Mouse (Mus musculus) hindbrain, embryonic 15.5 days (tissue): ENCODE measurements around the gene Sugp2. TPM values are rescaled to one million over a fixed set of nuclear protein-coding genes. Genes with fewer than 3 reads are reported as not detected.
A peak's percentile ranks its signal among the peaks of the same experiment; 100 is the strongest.

Source experiments
- ATAC-seq: fragments of 200-750 bp; cut with Nextera tagmentation; 2 replicates; pipeline ENCODE4 v1.8.0; 2017; ENCODE audit warnings: low read depth, moderate number of reproducible peaks, moderate TSS enrichment; ENCODE audit not compliant: low FRiP score
- H3K27ac ChIP-seq: fragments of 300-500 bp; sonication (generic); replicated peaks from 2 replicates; pipeline ENCODE4 v1.5.1; 2015; ENCODE audit warnings: mild to moderate bottlenecking, inconsistent platforms
- H3K27me3 ChIP-seq: fragments of 300-500 bp; sonication (generic); 2 replicates; pipeline ENCODE4 v1.6.1; 2015; ENCODE audit warnings: control low read depth, inconsistent platforms
- H3K36me3 ChIP-seq: fragments of 300-500 bp; sonication (generic); 2 replicates; pipeline ENCODE4 v1.6.1; 2015; ENCODE audit warnings: control low read depth, inconsistent platforms
- H3K4me1 ChIP-seq: fragments of 300-500 bp; sonication (generic); replicated peaks from 2 replicates; pipeline ENCODE4 v1.6.1; 2015; ENCODE audit warnings: control low read depth, inconsistent platforms
- H3K4me2 ChIP-seq: fragments of 300-500 bp; sonication (generic); 2 replicates; pipeline ENCODE4 v1.6.1; 2015; ENCODE audit warnings: moderate library complexity, mild to moderate bottlenecking, inconsistent platforms
- H3K4me3 ChIP-seq: fragments of 300-500 bp; sonication (generic); 2 replicates; pipeline ENCODE4 v1.5.1; 2015; ENCODE audit warnings: mild to moderate bottlenecking, inconsistent platforms
- H3K9ac ChIP-seq: fragments of 300-500 bp; sonication (generic); 2 replicates; pipeline ENCODE4 v1.6.1; 2015; ENCODE audit warnings: inconsistent platforms
- H3K9me3 ChIP-seq: fragments of 300-500 bp; sonication (generic); 2 replicates; pipeline ENCODE4 v1.6.1; 2016; ENCODE audit warnings: control low read depth, inconsistent platforms
- WGBS: fragments of 180-500 bp; shearing (Covaris S2); methylation state at CpG from one replicate; pipeline ENCODE4 v1.1.7; 2015; 5-methylcytosine and 5-hydroxymethylcytosine counted together
- polyA plus RNA-seq: library from polyadenylated mRNA; unstranded; fragments of >200 nt; fragmentation: Nextera tagmentation; extraction: Ambion mirVana; gene quantifications from 2 replicates; pipeline ENCODE4 v1.2.1, GENCODE M21; 2015

Sugp2 gene
- polyA plus RNA-seq, 1 experiment from 2014 or later: 89.2 TPM

GRCm38 (mm10) chr8:70222041-70222440 is 12.0 kb upstream of the Sugp2 start:
- Histone ChIP-seq H3K4me1 (0 out of 2 replicates have a peak, but pooled peaks cover 5% of the 10 kb centered on the region), H3K36me3 (peaks cover 50% of the 10 kb centered on the region), H3K27me3 (no peaks in the 10 kb centered on the region), H3K4me3 (no peak overlapping the region), H3K27ac (no peak overlapping the region), H3K9me3 (no peaks in the 10 kb centered on the region), H3K4me2 (no peak overlapping the region), H3K9ac (no peak overlapping the region)
- WGBS: 95% methylated on average over 12 of the region's 12 CpGs
- no peak for ATAC-seq

DNA sequence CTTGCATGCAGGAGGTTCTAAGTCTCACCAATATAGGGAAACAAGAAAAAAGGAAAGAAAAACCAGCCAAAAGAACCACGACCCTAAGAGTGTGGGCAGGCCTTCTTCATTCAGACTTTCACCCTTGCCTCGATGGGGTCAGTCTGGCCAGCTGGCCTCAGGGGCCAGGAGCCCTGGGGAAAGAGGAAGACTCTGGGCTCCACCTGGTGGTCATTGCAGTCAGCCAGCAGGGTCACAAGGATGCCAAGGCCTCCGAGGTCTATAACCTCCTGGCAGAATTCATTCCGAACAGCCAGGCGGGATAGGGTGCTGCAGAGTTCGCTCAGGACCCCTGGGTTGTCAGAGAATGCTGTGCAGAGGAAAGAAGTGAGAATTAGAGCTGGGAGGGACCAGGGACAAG is 10.7 kb upstream of the Sugp2 start:
- Histone ChIP-seq H3K9me3 (no peaks in the 10 kb centered on the region), H3K4me2 (no peak overlapping the region), H3K9ac (no peak overlapping the region), H3K4me3 (no peak overlapping the region), H3K4me1 (0 out of 2 replicates have a peak, but pooled peaks cover 5% of the 10 kb centered on the region), H3K27ac (no peak overlapping the region), H3K36me3 (peaks cover 58% of the 10 kb centered on the region), H3K27me3 (no peaks in the 10 kb centered on the region)
- 51% methylated on average over 6 of the region's 6 CpGs for WGBS
- no peak for ATAC-seq

GRCm38 (mm10) chr8:70227997-70228396 is 6.0 kb upstream of the Sugp2 start:
- H3K4me3 ChIP-seq: no peak overlapping the region
- no peak overlapping the region for H3K4me2 ChIP-seq
- WGBS: 13% methylated on average over 4 of the region's 4 CpGs
- H3K36me3 ChIP-seq: peaks cover 65% of the 10 kb centered on the region
- peaks cover 12% of the 10 kb centered on the region for H3K4me1 ChIP-seq
- H3K27me3 ChIP-seq: no peaks in the 10 kb centered on the region
- H3K27ac ChIP-seq: no peak overlapping the region
- no peak for ATAC-seq
- H3K9me3 ChIP-seq: no peaks in the 10 kb centered on the region
- no peak overlapping the region for H3K9ac ChIP-seq

GRCm38 (mm10) chr8:70230837-70231236 is 3.2 kb upstream of the Sugp2 start:
- 91% methylated on average over 9 of the region's 9 CpGs for WGBS
- Histone ChIP-seq H3K4me1 (peaks cover 26% of the 10 kb centered on the region), H3K4me3 (no peak overlapping the region), H3K4me2 (no peak overlapping the region), H3K36me3 (peaks cover 37% of the 10 kb centered on the region), H3K27ac (no peak overlapping the region), H3K27me3 (no peaks in the 10 kb centered on the region), H3K9me3 (no peaks in the 10 kb centered on the region), H3K9ac (no peak overlapping the region)
- ATAC-seq: no peak

DNA sequence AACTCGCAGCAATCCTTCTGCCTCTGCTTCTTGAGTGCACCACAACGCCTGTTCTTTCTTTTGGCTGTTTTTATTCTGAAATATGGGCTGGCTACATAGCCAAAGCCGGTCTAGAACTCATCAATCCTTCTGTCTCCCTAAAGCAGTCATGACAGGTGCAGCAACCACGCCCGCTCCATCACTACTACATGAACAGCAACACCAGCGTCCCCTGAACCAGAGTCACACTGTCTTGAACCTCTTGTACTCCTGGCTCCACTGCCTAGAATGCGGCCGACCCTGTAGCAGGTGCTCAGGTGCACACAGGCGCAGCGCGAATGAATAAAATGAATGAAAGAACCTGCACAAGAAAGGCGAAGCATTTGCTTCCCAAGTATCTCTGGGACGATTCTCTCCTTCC is 420 bp upstream of the Sugp2 start:
- peaks cover 37% of the 10 kb centered on the region for H3K4me1 ChIP-seq
- peaks cover 43% of the 10 kb centered on the region for H3K36me3 ChIP-seq
- H3K27ac ChIP-seq: peak overlapping the region; percentile 97
- peak overlapping the region; percentile 63 for H3K4me2 ChIP-seq
- peak overlapping the region; percentile 80 for H3K9ac ChIP-seq
- WGBS: 4% methylated on average over 13 of the region's 13 CpGs
- no peaks in the 10 kb centered on the region for H3K27me3 ChIP-seq
- peak overlapping the region; percentile 87 for H3K4me3 ChIP-seq
- ATAC-seq: peak; percentile 32
- no peaks in the 10 kb centered on the region for H3K9me3 ChIP-seq

- under 1% methylated on average over 15 of the region's 15 CpGs for WGBS
- Histone ChIP-seq H3K27me3 (no peaks in the 10 kb centered on the region), H3K4me1 (peaks cover 37% of the 10 kb centered on the region), H3K9me3 (no peaks in the 10 kb centered on the region), H3K36me3 (peaks cover 39% of the 10 kb centered on the region), H3K4me3 (peak overlapping the region; percentile 87), H3K4me2 (peak overlapping the region; percentile 63), H3K27ac (peak overlapping the region; percentile 97), H3K9ac (peak overlapping the region; percentile 80)
- no peak for ATAC-seq
Observed at GRCm38 (mm10) chr8:70234781-70235128, 729 bp downstream of the Sugp2 start.

GRCm38 (mm10) chr8:70237842-70238241 is 3.8 kb downstream of the Sugp2 start:
- H3K27ac ChIP-seq: no peak overlapping the region
- H3K27me3 ChIP-seq: no peaks in the 10 kb centered on the region
- no peak overlapping the region for H3K9ac ChIP-seq
- H3K9me3 ChIP-seq: no peaks in the 10 kb centered on the region
- 94% methylated on average over 2 of the region's 2 CpGs for WGBS
- H3K4me2 ChIP-seq: no peak overlapping the region
- no peak overlapping the region for H3K4me3 ChIP-seq
- H3K36me3 ChIP-seq: peaks cover 50% of the 10 kb centered on the region
- H3K4me1 ChIP-seq: peaks cover 27% of the 10 kb centered on the region
- ATAC-seq: no peak

DNA sequence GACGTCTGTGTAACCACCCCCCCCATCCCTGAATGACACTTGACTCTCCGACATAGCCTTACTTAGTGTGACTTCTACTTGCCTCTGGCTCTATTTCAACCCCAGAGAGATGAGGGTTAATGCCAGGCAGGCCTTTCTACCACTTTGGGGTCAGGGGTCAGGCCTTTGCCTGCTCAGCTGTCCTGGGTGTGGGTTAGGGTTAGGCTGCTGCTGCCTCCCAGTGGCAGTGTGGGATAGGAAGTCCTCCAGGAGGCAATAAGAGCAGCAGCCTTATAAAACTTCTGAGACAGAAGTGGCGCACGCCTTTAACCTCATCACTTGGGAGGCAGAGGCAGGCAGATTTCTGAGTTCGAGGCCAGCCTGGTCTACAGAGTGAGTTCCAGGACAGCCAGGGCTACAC is 6.6 kb downstream of the Sugp2 start:
- 87% methylated on average over 5 of the region's 5 CpGs for whole genome bisulfite sequencing
- no peak overlapping the region for H3K27ac ChIP-seq

DNA sequence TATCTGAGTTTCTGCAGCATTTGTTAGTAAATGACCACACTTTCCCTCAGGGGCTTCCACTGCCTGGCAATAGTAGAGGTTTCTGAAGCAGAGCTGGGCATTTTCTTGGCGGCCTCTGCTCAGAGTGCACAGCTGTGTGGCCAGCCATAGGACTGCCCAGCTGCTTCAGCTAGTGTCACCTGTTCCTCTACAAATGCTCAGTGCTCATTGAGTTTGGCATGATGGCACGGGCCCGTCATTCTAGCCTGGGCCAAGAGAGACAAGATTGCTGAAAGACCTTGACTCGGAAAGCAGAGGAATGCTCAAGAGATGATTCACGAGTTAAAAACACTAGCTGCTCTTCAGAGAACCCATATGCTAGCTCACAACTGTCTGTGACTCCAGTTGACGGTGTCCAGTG is 12.6 kb downstream of the Sugp2 start:
- WGBS: 91% methylated on average over 6 of the region's 6 CpGs
- no peak overlapping the region for H3K4me3 ChIP-seq
- H3K36me3 ChIP-seq: peaks cover 79% of the 10 kb centered on the region

More for the DNA sequence above, 6.6 kb downstream of the Sugp2 start:
- H3K27me3 ChIP-seq: no peaks in the 10 kb centered on the region
- H3K36me3 ChIP-seq: peaks cover 72% of the 10 kb centered on the region
- no peak for ATAC-seq
- no peaks in the 10 kb centered on the region for H3K9me3 ChIP-seq
- H3K4me3 ChIP-seq: no peak overlapping the region
- no peak overlapping the region for H3K4me2 ChIP-seq
- peaks cover 22% of the 10 kb centered on the region for H3K4me1 ChIP-seq
- no peak overlapping the region for H3K9ac ChIP-seq

DNA sequence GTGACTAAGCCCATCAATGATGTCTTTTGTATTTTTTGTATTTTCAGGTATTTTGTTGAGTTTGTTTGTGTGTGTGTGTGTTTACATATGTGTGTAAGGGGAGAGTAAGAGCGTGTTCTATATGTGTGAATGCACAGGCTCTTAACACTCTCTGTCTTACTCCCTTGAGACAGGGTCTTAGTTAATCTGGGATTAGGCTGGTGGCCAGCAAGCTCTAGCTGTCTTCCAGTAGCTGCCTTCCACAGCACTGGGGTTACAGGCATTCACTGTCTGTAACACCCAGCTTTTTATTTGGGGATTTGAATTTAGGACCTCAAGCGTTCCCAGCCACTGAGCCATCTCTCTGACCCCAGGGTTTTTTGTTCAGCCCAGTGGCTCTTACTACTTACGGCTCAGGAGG is 13.8 kb downstream of the Sugp2 start:
- peaks cover 81% of the 10 kb centered on the region for H3K36me3 ChIP-seq
- no peaks in the 10 kb centered on the region for H3K9me3 ChIP-seq
- no peaks in the 10 kb centered on the region for H3K27me3 ChIP-seq
- H3K27ac ChIP-seq: no peak overlapping the region
- no peak overlapping the region for H3K9ac ChIP-seq
- no peak overlapping the region for H3K4me2 ChIP-seq
- peaks cover 13% of the 10 kb centered on the region for H3K4me1 ChIP-seq
- H3K4me3 ChIP-seq: no peak overlapping the region
- ATAC-seq: no peak
- 86% methylated on average over 3 of the region's 3 CpGs for WGBS

More for the DNA sequence above, 12.6 kb downstream of the Sugp2 start:
- no peaks in the 10 kb centered on the region for H3K27me3 ChIP-seq
- no peak overlapping the region for H3K4me2 ChIP-seq
- no peaks in the 10 kb centered on the region for H3K9me3 ChIP-seq
- H3K27ac ChIP-seq: no peak overlapping the region
- H3K9ac ChIP-seq: no peak overlapping the region
- H3K4me1 ChIP-seq: peaks cover 13% of the 10 kb centered on the region
- ATAC-seq: no peak

GRCm38 (mm10) chr8:70254628-70255027 is 20.6 kb downstream of the Sugp2 start:
- H3K4me1 ChIP-seq: no peaks in the 10 kb centered on the region
- H3K27me3 ChIP-seq: no peaks in the 10 kb centered on the region
- H3K9me3 ChIP-seq: no peaks in the 10 kb centered on the region
- no peak overlapping the region for H3K4me3 ChIP-seq
- no peak overlapping the region for H3K4me2 ChIP-seq
- H3K36me3 ChIP-seq: peaks cover 97% of the 10 kb centered on the region
- no peak overlapping the region for H3K9ac ChIP-seq
- H3K27ac ChIP-seq: no peak overlapping the region
- 84% methylated on average over 1 of the region's 1 CpGs for WGBS
- ATAC-seq: no peak

DNA sequence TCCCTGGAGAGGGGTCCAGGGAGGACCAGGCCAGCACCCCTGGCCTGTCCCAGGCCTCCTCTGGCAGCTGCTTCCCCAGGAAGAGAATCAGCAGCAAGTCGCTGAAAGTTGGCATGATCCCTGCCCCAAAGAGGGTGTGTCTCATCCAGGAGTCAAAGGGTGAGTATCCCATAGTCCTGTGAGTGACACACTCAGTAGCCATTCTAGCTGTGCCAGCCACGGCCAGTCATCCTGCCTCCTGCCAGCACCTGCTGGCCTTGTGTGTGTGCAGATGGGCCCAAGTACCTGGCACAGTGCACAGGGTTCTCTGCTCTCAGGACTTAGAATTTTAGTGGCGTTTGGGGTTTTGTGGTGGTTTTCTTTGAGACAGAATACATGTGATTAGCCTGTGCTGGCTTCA is 23.4 kb downstream of the Sugp2 start:
- Histone ChIP-seq H3K9me3 (no peaks in the 10 kb centered on the region), H3K27me3 (no peaks in the 10 kb centered on the region), H3K36me3 (peaks cover 96% of the 10 kb centered on the region), H3K9ac (no peak overlapping the region), H3K27ac (no peak overlapping the region), H3K4me3 (no peak overlapping the region), H3K4me2 (no peak overlapping the region), H3K4me1 (no peaks in the 10 kb centered on the region)
- 93% methylated on average over 3 of the region's 3 CpGs for WGBS
- ATAC-seq: no peak

GRCm38 (mm10) chr8:70258600-70258999 is 24.6 kb downstream of the Sugp2 start:
- Histone ChIP-seq H3K27me3 (no peaks in the 10 kb centered on the region), H3K9me3 (no peaks in the 10 kb centered on the region), H3K4me2 (no peak overlapping the region), H3K4me3 (no peak overlapping the region), H3K9ac (no peak overlapping the region), H3K36me3 (peaks cover 96% of the 10 kb centered on the region), H3K27ac (no peak overlapping the region), H3K4me1 (no peaks in the 10 kb centered on the region)
- 90% methylated on average over 5 of the region's 5 CpGs for WGBS
- ATAC-seq: no peak
